In the genomic region with DNA sequence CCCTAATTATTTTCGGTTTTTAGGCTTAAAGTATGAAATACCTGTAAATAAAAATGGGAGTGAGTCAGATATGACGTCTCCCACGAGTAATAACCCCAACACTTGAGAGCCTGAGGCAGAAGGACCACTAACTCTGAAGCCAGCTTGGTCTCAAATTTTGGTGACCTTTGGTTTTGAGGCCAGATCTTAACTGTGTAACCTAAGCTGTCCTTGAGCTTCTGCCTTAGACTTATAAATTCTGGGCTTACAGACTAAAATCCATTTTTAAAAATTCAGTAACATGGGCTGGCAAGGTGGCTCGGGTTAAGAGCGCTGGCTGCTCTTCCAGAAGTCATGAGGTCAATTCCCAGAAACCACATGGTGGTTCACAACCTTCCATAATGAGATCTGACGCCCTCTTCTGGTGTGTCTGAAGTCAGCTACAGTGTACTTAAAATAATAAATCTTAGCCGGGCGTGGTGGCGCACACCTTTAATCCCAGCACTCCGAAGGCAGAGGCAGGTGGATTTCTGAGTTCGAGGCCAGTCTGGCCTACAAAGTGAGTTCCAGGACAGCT, we compare ENCODE assay signal across 12 mouse cellular contexts. TPM values are rescaled to one million over a fixed set of nuclear protein-coding genes. Genes with fewer than 3 reads are reported as not detected.
A peak's percentile ranks its signal among the peaks of the same experiment; 100 is the strongest.
DNase-seq lines count a peak whose midpoint lies in the region; ATAC-seq and TF ChIP-seq lines count a peak whose summit lies in the region.
"Had no signal": no experiment of that assay in that cellular context is flagged by ENCODE, and none has a peak within 500 bp of the region (broad histone marks: within the 10 kb centered on the region; RNA-seq: fewer than 3 reads in every experiment).

No protein-coding gene starts in this region.

- H3K4me1 ChIP-seq in forebrain, postnatal 0 days (ENCODE audit: insufficient read depth), result 0 out of 2 replicates have a peak, but pooled peaks cover 3% of the 10 kb centered on the region
- peaks cover 18% of the 10 kb centered on the region for H3K4me1 ChIP-seq in forebrain, embryonic 11.5 days (replicated peaks; ENCODE audit: control insufficient read depth, insufficient read depth, low read length)
- 0 out of 2 replicates have a peak, but pooled peaks cover 7% of the 10 kb centered on the region for H3K4me1 ChIP-seq in lung, embryonic 14.5 days (ENCODE audit: insufficient read depth)
- H3K4me1 ChIP-seq in embryonic fibroblast, embryonic 13.5 days (ENCODE audit: control insufficient read depth, insufficient read depth, low read length), result 0 out of 2 replicates have a peak, but pooled peaks cover 9% of the 10 kb centered on the region
- H3K4me1 ChIP-seq in stomach, embryonic 15.5 days, result peaks cover 24% of the 10 kb centered on the region

- no peak overlapping the region for H3K27ac ChIP-seq in forebrain, postnatal 0 days (ENCODE audit: low read depth, low read length)
- no peak overlapping the region for H3K27ac ChIP-seq in forebrain, embryonic 11.5 days (ENCODE audit: low read depth, low read length)
- no peak overlapping the region for H3K27ac ChIP-seq in lung, embryonic 14.5 days (ENCODE audit: low read depth)
- H3K27ac ChIP-seq in embryonic fibroblast, embryonic 13.5 days (ENCODE audit: insufficient read depth, low read length), result no peak overlapping the region
- H3K27ac ChIP-seq in stomach, embryonic 15.5 days, result 0 out of 2 replicates have a peak overlapping the region, but pooled peaks have one; percentile 91
- H3K27ac ChIP-seq: hindbrain, embryonic 14.5 days had no signal

- 58% methylated on average over 11 of the region's 11 CpGs for WGBS in forebrain, postnatal 0 days
- WGBS in forebrain, embryonic 11.5 days, result 46% methylated on average over 11 of the region's 11 CpGs
- 47% methylated on average over 11 of the region's 11 CpGs for WGBS in lung, embryonic 14.5 days
- 49% methylated on average over 11 of the region's 11 CpGs for WGBS in stomach, embryonic 15.5 days

- H3K4me3 ChIP-seq in forebrain, postnatal 0 days (ENCODE audit: low read depth, low read length), result 0 out of 2 replicates have a peak overlapping the region, but pooled peaks have one; percentile 45
- H3K4me3 ChIP-seq in forebrain, embryonic 11.5 days (ENCODE audit: low read depth, low read length), result no peak overlapping the region
- H3K4me3 ChIP-seq in lung, embryonic 14.5 days (ENCODE audit: low read depth, low read length), result peak overlapping the region; percentile 43; the same call in 1 of the 2 replicates
- H3K4me3 ChIP-seq in embryonic fibroblast, embryonic 13.5 days (ENCODE audit: insufficient read depth, low read length), result peak overlapping the region; percentile 59; the same call in 1 of the 2 replicates
- H3K4me3 ChIP-seq in stomach, embryonic 15.5 days (replicated peaks), result peak overlapping the region; percentile 48

- no peak for ATAC-seq in forebrain, postnatal 0 days
- no peak for ATAC-seq in forebrain, embryonic 11.5 days (replicated peaks; ENCODE audit: low FRiP score)
- no peak for ATAC-seq in lung, embryonic 14.5 days (ENCODE audit: insufficient read depth)
- ATAC-seq in stomach, embryonic 15.5 days (ENCODE audit: insufficient read depth, low FRiP score, low read depth), result no peak
- ATAC-seq: CD4-positive, CD25-positive, alpha-beta regulatory T cell, adult 4 months had no signal

- no peak for DNase-seq in forebrain, postnatal 0 days
- no peak for DNase-seq in forebrain, embryonic 11.5 days (ENCODE audit: low spot score)
- no peak for DNase-seq in lung, embryonic 14.5 days
- DNase-seq in lung, adult 18-20 months, result no peak
- DNase-seq in right cerebral cortex, postnatal 14 days, result no peak
- no peak for DNase-seq in embryo, embryonic 11 days
- DNase-seq: cerebellum, postnatal 10 days had no signal

- 0 out of 2 replicates have a peak, but pooled peaks have one; percentile 7 for TF ChIP-seq POLR2A in embryonic fibroblast, embryonic 13.5 days (IDR thresholded peaks at IDR 0.05; ENCODE audit: low read depth, low read length)

- peaks cover 15% of the 10 kb centered on the region; the same call in 1 of the 2 replicates for H3K27me3 ChIP-seq in forebrain, postnatal 0 days (ENCODE audit: insufficient read depth, low read length)
- H3K27me3 ChIP-seq in forebrain, embryonic 11.5 days (ENCODE audit: control insufficient read depth, insufficient read depth, low read length), result peaks cover 62% of the 10 kb centered on the region
- H3K27me3 ChIP-seq in lung, embryonic 14.5 days (ENCODE audit: insufficient read depth, low read length), result peaks cover 83% of the 10 kb centered on the region
- H3K27me3 ChIP-seq in stomach, embryonic 15.5 days (replicated peaks), result peaks cover 50% of the 10 kb centered on the region

- H3K9ac ChIP-seq in forebrain, postnatal 0 days, result no peak overlapping the region
- H3K9ac ChIP-seq in forebrain, embryonic 11.5 days (ENCODE audit: low read length), result no peak overlapping the region
- H3K9ac ChIP-seq in lung, embryonic 14.5 days, result no peak overlapping the region; the same call in 1 of the 2 replicates
- no peak overlapping the region for H3K9ac ChIP-seq in stomach, embryonic 15.5 days
- H3K9ac ChIP-seq: hindbrain, embryonic 14.5 days had no signal

- no peak; the same call in 1 of the 2 replicates for TF ChIP-seq CTCF in forebrain, postnatal 0 days (IDR thresholded peaks at IDR 0.05; ENCODE audit: low read depth)
- TF ChIP-seq CTCF in lung, embryonic 14.5 days (IDR thresholded peaks at IDR 0.05; ENCODE audit: low read depth), result no peak
- TF ChIP-seq CTCF in embryonic fibroblast, embryonic 13.5 days (IDR thresholded peaks at IDR 0.05; ENCODE audit: borderline replicate concordance, insufficient read depth, low read length), result no peak

- no peaks in the 10 kb centered on the region for H3K36me3 ChIP-seq in forebrain, postnatal 0 days (ENCODE audit: insufficient read depth)
- H3K36me3 ChIP-seq in forebrain, embryonic 11.5 days (ENCODE audit: control insufficient read depth, insufficient read depth, low read length), result no peaks in the 10 kb centered on the region
- H3K36me3 ChIP-seq in lung, embryonic 14.5 days (ENCODE audit: insufficient read depth), result no peaks in the 10 kb centered on the region
- H3K36me3 ChIP-seq in stomach, embryonic 15.5 days, result no peaks in the 10 kb centered on the region

- H3K9me3 ChIP-seq in forebrain, postnatal 0 days (ENCODE audit: low read length), result no peaks in the 10 kb centered on the region
- no peaks in the 10 kb centered on the region for H3K9me3 ChIP-seq in forebrain, embryonic 11.5 days (ENCODE audit: control insufficient read depth, low read length)
- no peaks in the 10 kb centered on the region for H3K9me3 ChIP-seq in lung, embryonic 14.5 days (ENCODE audit: low read depth, low read length)
- no peaks in the 10 kb centered on the region for H3K9me3 ChIP-seq in stomach, embryonic 15.5 days

- H3K4me2 ChIP-seq in forebrain, postnatal 0 days (ENCODE audit: low read depth), result peak overlapping the region; percentile 91
- no peak overlapping the region for H3K4me2 ChIP-seq in forebrain, embryonic 11.5 days (ENCODE audit: low read depth, low read length, severe bottlenecking)
- H3K4me2 ChIP-seq in lung, embryonic 14.5 days, result peak overlapping the region; percentile 75
- peak overlapping the region; percentile 89; the same call in 1 of the 2 replicates for H3K4me2 ChIP-seq in stomach, embryonic 15.5 days

RNA-seq across cellular contexts. Expression of a gene that starts 1.5 kb away (rescaled TPM):
- 36.4 and 88.1 TPM in 2 replicates for total RNA-seq in forebrain, postnatal 0 days (2014; rRNA removed)
- polyA plus RNA-seq in forebrain, postnatal 0 days (2015; fragmentation: Nextera tagmentation; extraction: Ambion mirVana), result 139 and 143 TPM in 2 replicates
- polyA plus RNA-seq in forebrain, embryonic 11.5 days (2014; fragmentation: Nextera tagmentation; extraction: Ambion mirVana), result 36.5 and 39.0 TPM in 2 replicates
- 12.3 and 15.2 TPM in 2 replicates for polyA plus RNA-seq in lung, embryonic 14.5 days (2014; fragmentation: Nextera tagmentation; extraction: Ambion mirVana)
- 199 and 340 TPM in 2 replicates for polyA plus RNA-seq in embryonic fibroblast, embryonic 13.5 days (2011; ENCODE audit: insufficient read length, low read depth, missing spikeins)
- 478 and 643 TPM in 2 replicates for polyA plus RNA-seq in stomach, embryonic 15.5 days (2015; fragmentation: Nextera tagmentation; extraction: Ambion mirVana)
- polyA plus RNA-seq: CD4-positive, CD25-positive, alpha-beta regulatory T cell, adult 4 months had no signal

RNA-seq across cellular contexts. Expression of a gene that starts 5.0 kb away (rescaled TPM):
- total RNA-seq in forebrain, postnatal 0 days (2014; rRNA removed), result 205 and 418 TPM in 2 replicates
- 386 and 411 TPM in 2 replicates for polyA plus RNA-seq in forebrain, postnatal 0 days (2015; fragmentation: Nextera tagmentation; extraction: Ambion mirVana)
- polyA plus RNA-seq in forebrain, embryonic 11.5 days (2014; fragmentation: Nextera tagmentation; extraction: Ambion mirVana), result 109 and 120 TPM in 2 replicates
- 57.4 and 71.3 TPM in 2 replicates for polyA plus RNA-seq in lung, embryonic 14.5 days (2014; fragmentation: Nextera tagmentation; extraction: Ambion mirVana)
- 435 and 525 TPM in 2 replicates for polyA plus RNA-seq in embryonic fibroblast, embryonic 13.5 days (2011; ENCODE audit: insufficient read length, low read depth, missing spikeins)
- 1,735 and 2,224 TPM in 2 replicates for polyA plus RNA-seq in stomach, embryonic 15.5 days (2015; fragmentation: Nextera tagmentation; extraction: Ambion mirVana)

RNA-seq across cellular contexts. Expression of a gene that starts 21.5 kb away (rescaled TPM):
- 151 and 445 TPM in 2 replicates for total RNA-seq in forebrain, postnatal 0 days (2014; rRNA removed)
- 316 and 341 TPM in 2 replicates for polyA plus RNA-seq in forebrain, postnatal 0 days (2015; fragmentation: Nextera tagmentation; extraction: Ambion mirVana)
- 43.6 and 52.3 TPM in 2 replicates for polyA plus RNA-seq in forebrain, embryonic 11.5 days (2014; fragmentation: Nextera tagmentation; extraction: Ambion mirVana)
- polyA plus RNA-seq in lung, embryonic 14.5 days (2014; fragmentation: Nextera tagmentation; extraction: Ambion mirVana), result 2.9 TPM in 2 replicates
- 3.3 TPM in 1 of 2 replicates, not detected in the other for polyA plus RNA-seq in embryonic fibroblast, embryonic 13.5 days (2011; ENCODE audit: insufficient read length, low read depth, missing spikeins)
- polyA plus RNA-seq in stomach, embryonic 15.5 days (2015; fragmentation: Nextera tagmentation; extraction: Ambion mirVana), result 3.6 and 5.3 TPM in 2 replicates
- polyA plus RNA-seq: CD4-positive, CD25-positive, alpha-beta regulatory T cell, adult 4 months had no signal

RNA-seq across cellular contexts. Expression of a gene that starts 36.9 kb away (rescaled TPM):
- not detected in 2 replicates for total RNA-seq in forebrain, postnatal 0 days (2014; rRNA removed)
- not detected in 2 replicates for polyA plus RNA-seq in forebrain, postnatal 0 days (2015; fragmentation: Nextera tagmentation; extraction: Ambion mirVana)
- polyA plus RNA-seq in forebrain, embryonic 11.5 days (2014; fragmentation: Nextera tagmentation; extraction: Ambion mirVana), result not detected in 2 replicates
- polyA plus RNA-seq in lung, embryonic 14.5 days (2014; fragmentation: Nextera tagmentation; extraction: Ambion mirVana), result not detected in 2 replicates
- not detected in 2 replicates for polyA plus RNA-seq in embryonic fibroblast, embryonic 13.5 days (2011; ENCODE audit: insufficient read length, low read depth, missing spikeins)
- polyA plus RNA-seq in stomach, embryonic 15.5 days (2015; fragmentation: Nextera tagmentation; extraction: Ambion mirVana), result 0.66 and 0.92 TPM in 2 replicates
- total RNA-seq: adrenal gland, adult 18-20 months had no signal
- polyA plus RNA-seq: CD4-positive, CD25-positive, alpha-beta regulatory T cell, adult 4 months; hindbrain, embryonic 14.5 days had no signal

RNA-seq across cellular contexts. Expression of a gene that starts 40.4 kb away (rescaled TPM):
- 43.7 and 44.5 TPM in 2 replicates for total RNA-seq in forebrain, postnatal 0 days (2014; rRNA removed)
- polyA plus RNA-seq in forebrain, postnatal 0 days (2015; fragmentation: Nextera tagmentation; extraction: Ambion mirVana), result 31.4 and 36.7 TPM in 2 replicates
- 135 and 143 TPM in 2 replicates for polyA plus RNA-seq in forebrain, embryonic 11.5 days (2014; fragmentation: Nextera tagmentation; extraction: Ambion mirVana)
- polyA plus RNA-seq in lung, embryonic 14.5 days (2014; fragmentation: Nextera tagmentation; extraction: Ambion mirVana), result 118 and 126 TPM in 2 replicates
- 58.2 and 65.0 TPM in 2 replicates for polyA plus RNA-seq in embryonic fibroblast, embryonic 13.5 days (2011; ENCODE audit: insufficient read length, low read depth, missing spikeins)
- polyA plus RNA-seq in stomach, embryonic 15.5 days (2015; fragmentation: Nextera tagmentation; extraction: Ambion mirVana), result 66.1 and 77.3 TPM in 2 replicates
